Mouse (Mus musculus) spleen, adult 2 months (tissue): ENCODE data around the gene Amn. TPM values are rescaled to one million over a fixed set of nuclear protein-coding genes. Genes with fewer than 3 reads are reported as not detected.

Source experiments
- DNase-seq, 2 experiments: peaks; one replicate each; pipeline versions ENCODE4 v3.0.0 to v3.0.0-alpha.2; 2012 to 2021; ENCODE audit warnings: low spot score in 2 of 2, low read depth in 1 of 2
- H3K27ac ChIP-seq: fragments of 200-500 bp; 2 replicates; pipeline ENCODE4 v1.5.1; 2012; ENCODE audit warnings: low read length, inconsistent platforms; ENCODE audit not compliant: insufficient read depth
- H3K27me3 ChIP-seq: fragments of 200-500 bp; 2 replicates; pipeline ENCODE4 v1.6.1; 2012; ENCODE audit warnings: mild to moderate bottlenecking, moderate library complexity, low read length, inconsistent platforms; ENCODE audit not compliant: control insufficient read depth, insufficient read depth
- H3K36me3 ChIP-seq: fragments of 200-500 bp; 2 replicates; pipeline ENCODE4 v1.6.1; 2012; ENCODE audit warnings: mild to moderate bottlenecking, low read length, inconsistent platforms; ENCODE audit not compliant: control insufficient read depth, insufficient read depth
- H3K4me1 ChIP-seq: fragments of 200-500 bp; 2 replicates; pipeline ENCODE4 v1.6.1; 2011; ENCODE audit warnings: inconsistent platforms; ENCODE audit not compliant: control insufficient read depth, insufficient read depth, insufficient read length
- H3K4me3 ChIP-seq: fragments of 200-500 bp; 2 replicates; pipeline ENCODE4 v1.5.1; 2011; ENCODE audit warnings: mild to moderate bottlenecking, inconsistent platforms; ENCODE audit not compliant: insufficient read depth, insufficient read length; ENCODE audit errors: extremely low read depth
- CTCF ChIP-seq: fragments of 200-500 bp; IDR thresholded peaks from 2 replicates; pipeline ENCODE4 v1.5.1; 2011; ENCODE audit warnings: mild to moderate bottlenecking, inconsistent platforms; ENCODE audit not compliant: insufficient read depth, insufficient read length, insufficient replicate concordance; ENCODE audit errors: extremely low read depth
- POLR2A ChIP-seq: fragments of 200-500 bp; IDR thresholded peaks from 2 replicates; pipeline ENCODE4 v1.6.1; 2011; ENCODE audit warnings: low read depth, low read length, inconsistent platforms
- WGBS: fragments of 180-500 bp; shearing (Covaris S2); methylation state at CpG from one replicate; pipeline ENCODE4 v1.1.7; 2018; 5-methylcytosine and 5-hydroxymethylcytosine counted together
- polyA plus RNA-seq: library from polyadenylated mRNA; depleted of rRNA; stranded (reverse); fragments of >200 nt; gene quantifications from 2 replicates; pipeline ENCODE4 v1.2.3, GENCODE M21; 2012; rRNA removed

The Amn gene
- 1.2 and 2.3 TPM in 2 replicates for polyA plus RNA-seq

DNA sequence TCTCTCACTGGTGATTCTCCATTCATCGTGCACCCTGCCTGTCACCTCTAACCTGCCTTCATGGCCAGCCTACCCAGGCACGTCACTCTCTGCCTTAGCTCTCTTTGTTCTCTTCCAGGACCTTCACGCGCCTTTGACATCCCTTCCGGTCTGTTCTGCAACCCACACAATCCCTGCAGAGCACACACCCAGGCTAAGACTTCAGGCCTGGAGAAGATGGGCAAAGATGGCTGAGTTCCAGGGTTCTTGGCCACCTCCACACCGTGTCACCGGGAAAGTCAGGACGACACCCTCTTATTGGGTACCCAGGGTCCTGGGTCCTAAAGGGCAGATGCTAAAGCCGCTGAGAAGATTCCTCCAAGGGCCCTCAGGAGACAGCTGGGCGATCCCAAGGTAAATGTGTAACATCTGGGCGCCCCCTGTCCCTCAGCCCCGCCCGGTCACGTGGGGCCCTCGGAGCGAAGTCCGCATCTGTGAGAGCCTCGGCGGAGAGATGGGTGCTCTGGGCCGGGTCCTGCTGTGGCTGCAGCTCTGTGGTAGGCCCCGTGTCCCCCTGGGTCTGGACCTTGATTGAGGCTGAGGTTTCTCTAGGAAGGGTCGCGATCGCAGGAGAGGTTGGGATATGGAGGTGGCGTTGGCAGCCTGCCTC, at the start of gene Amn:
TSS of gene Amn (plus strand) at position 467 of the 649 bp plus-strand sequence.
- 37% methylated on average over 25 of the region's 25 CpGs for WGBS
- TF ChIP-seq CTCF (no peak), POLR2A (no peak)
- Histone ChIP-seq H3K36me3 (peaks cover 7% of the 10 kb centered on the region), H3K4me1 (peaks cover 15% of the 10 kb centered on the region), H3K27ac (no peak within 1 kb of the TSS), H3K27me3 (peaks cover 29% of the 10 kb centered on the region), H3K4me3 (no peak within 1 kb of the TSS)
- no peak for DNase-seq

DNA sequence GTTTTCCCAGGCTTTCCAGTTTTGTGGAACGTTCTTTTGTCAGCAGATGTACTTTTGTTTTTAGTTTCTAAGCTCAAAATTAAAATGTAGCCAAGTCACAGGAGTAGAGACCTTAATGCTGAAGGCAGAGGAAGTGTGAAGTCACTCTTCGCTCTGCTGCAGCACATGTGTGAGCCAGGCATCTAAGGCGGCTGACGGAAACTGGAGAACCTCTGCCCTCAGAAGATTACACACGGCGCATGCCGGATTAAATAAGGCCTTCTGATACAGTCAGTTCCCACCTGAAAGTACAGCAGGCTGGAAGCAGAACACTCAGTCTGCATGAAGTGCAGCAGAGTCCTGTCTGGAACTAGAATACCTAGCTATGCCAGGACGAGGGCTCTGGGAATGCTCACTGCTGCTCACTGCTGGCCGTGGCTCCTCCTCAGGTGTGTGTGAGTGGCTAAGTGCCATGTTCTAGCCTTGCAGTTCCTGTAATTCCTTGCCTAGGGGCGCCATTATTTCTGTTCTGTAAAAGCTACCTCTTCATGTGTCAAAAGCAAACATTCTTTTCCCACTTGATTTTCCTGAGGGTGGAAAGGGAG, 45.6 kb upstream of the Amn start:
- no peak overlapping the region for H3K4me3 ChIP-seq
- DNase-seq = no peak
- H3K36me3 ChIP-seq = peaks cover 23% of the 10 kb centered on the region
- H3K4me1 ChIP-seq = no peaks in the 10 kb centered on the region
- WGBS = 72% methylated on average over 10 of the region's 10 CpGs
- no peaks in the 10 kb centered on the region for H3K27me3 ChIP-seq
- H3K27ac ChIP-seq = no peak overlapping the region
- TF ChIP-seq CTCF = no peak
- TF ChIP-seq POLR2A = no peak

- WGBS = 37% methylated on average over 4 of the region's 4 CpGs
- TF ChIP-seq POLR2A (no peak), CTCF (no peak)
- H3K36me3 ChIP-seq = peaks cover 12% of the 10 kb centered on the region
- no peak for DNase-seq
- no peaks in the 10 kb centered on the region for H3K27me3 ChIP-seq
- H3K27ac ChIP-seq = no peak overlapping the region
- no peak overlapping the region for H3K4me3 ChIP-seq
- H3K4me1 ChIP-seq = no peaks in the 10 kb centered on the region
Observed at GRCm38 (mm10) chr12:111227410-111227809, 43.5 kb upstream of the Amn start.

DNA sequence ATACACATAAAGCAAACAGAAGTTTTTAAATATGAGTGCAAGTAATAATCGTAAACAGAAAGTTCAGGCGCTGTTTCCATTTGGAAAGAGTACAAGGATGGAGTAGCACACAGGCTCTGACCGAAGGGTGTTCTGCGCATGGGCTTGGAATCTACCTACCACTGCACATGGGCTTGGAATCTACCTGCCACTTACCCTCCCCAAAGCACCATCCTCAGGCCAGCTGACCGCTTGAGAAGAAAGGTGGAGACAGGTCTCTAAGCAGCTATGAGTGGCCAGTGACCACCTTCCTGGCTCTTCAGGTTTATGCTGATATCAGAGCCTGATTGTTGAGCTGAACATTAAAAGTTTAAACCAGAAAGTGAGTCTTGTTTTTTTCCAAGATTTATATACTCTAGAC, 42.4 kb upstream of the Amn start:
- Histone ChIP-seq H3K36me3 (peaks cover 10% of the 10 kb centered on the region), H3K4me1 (no peaks in the 10 kb centered on the region), H3K27ac (no peak overlapping the region), H3K27me3 (no peaks in the 10 kb centered on the region), H3K4me3 (no peak overlapping the region)
- TF ChIP-seq POLR2A (no peak), CTCF (no peak)
- WGBS = 94% methylated on average over 5 of the region's 5 CpGs
- no peak for DNase-seq

GRCm38 (mm10) chr12:111230793-111231192, 40.1 kb upstream of the Amn start:
- no peaks in the 10 kb centered on the region for H3K4me1 ChIP-seq
- TF ChIP-seq CTCF (no peak), POLR2A (no peak)
- WGBS = 84% methylated on average over 2 of the region's 2 CpGs

DNA sequence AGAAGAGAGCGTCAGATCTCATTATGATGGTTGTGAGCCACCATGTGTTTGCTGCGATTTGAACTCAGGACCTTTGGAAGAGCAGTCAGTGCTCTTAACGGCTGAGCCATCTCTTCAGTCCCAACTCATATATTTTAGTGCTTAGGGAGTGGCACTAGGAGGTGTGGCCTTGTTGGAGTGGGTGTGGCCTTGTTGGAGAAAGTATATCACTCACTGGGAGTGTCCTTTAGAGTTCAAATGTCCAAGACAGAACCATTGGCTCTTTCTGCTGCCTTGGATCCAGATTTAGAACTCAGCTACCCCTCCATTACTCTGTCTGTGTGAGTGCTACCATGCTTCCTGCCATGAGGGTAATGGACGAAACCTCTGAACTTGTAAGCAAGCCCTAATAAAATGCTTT, 37.1 kb upstream of the Amn start:
- H3K27me3 ChIP-seq = no peaks in the 10 kb centered on the region
- H3K27ac ChIP-seq = no peak overlapping the region
- WGBS = 91% methylated on average over 4 of the region's 4 CpGs
- DNase-seq = no peak
- H3K36me3 ChIP-seq = peaks cover 20% of the 10 kb centered on the region
- TF ChIP-seq POLR2A (no peak), CTCF (no peak)
- no peaks in the 10 kb centered on the region for H3K4me1 ChIP-seq
- H3K4me3 ChIP-seq = no peak overlapping the region

More at GRCm38 (mm10) chr12:111230793-111231192, 40.1 kb upstream of the Amn start:
- Histone ChIP-seq H3K27me3 (no peaks in the 10 kb centered on the region), H3K27ac (no peak overlapping the region), H3K4me3 (no peak overlapping the region), H3K36me3 (peaks cover 10% of the 10 kb centered on the region)
- DNase-seq = no peak

- Histone ChIP-seq H3K36me3 (peaks cover 22% of the 10 kb centered on the region), H3K4me1 (no peaks in the 10 kb centered on the region), H3K27ac (no peak overlapping the region), H3K4me3 (no peak overlapping the region), H3K27me3 (no peaks in the 10 kb centered on the region)
- no peak for DNase-seq
- TF ChIP-seq POLR2A (no peak), CTCF (no peak)
- WGBS = 90% methylated on average over 9 of the region's 9 CpGs
Observed at GRCm38 (mm10) chr12:111234383-111234782, 36.5 kb upstream of the Amn start.
